Mouse (Mus musculus) thymus, postnatal 0 days (tissue): ENCODE data around the gene Rpl36a. TPM values are rescaled to one million over a fixed set of nuclear protein-coding genes. Genes with fewer than 3 reads are reported as not detected.

Experiments
- DNase-seq: peaks from one replicate; pipeline ENCODE4 v3.0.0-alpha.2; 2015; ENCODE audit warnings: low spot score
- polyA plus RNA-seq: library from polyadenylated mRNA; unstranded; fragments of >200 nt; fragmentation: Nextera tagmentation; extraction: Ambion mirVana; gene quantifications from 2 replicates; pipeline ENCODE4 v1.2.1, GENCODE M21; 2015

The Rpl36a gene
- polyA plus RNA-seq, result 605 and 639 TPM in 2 replicates

DNA sequence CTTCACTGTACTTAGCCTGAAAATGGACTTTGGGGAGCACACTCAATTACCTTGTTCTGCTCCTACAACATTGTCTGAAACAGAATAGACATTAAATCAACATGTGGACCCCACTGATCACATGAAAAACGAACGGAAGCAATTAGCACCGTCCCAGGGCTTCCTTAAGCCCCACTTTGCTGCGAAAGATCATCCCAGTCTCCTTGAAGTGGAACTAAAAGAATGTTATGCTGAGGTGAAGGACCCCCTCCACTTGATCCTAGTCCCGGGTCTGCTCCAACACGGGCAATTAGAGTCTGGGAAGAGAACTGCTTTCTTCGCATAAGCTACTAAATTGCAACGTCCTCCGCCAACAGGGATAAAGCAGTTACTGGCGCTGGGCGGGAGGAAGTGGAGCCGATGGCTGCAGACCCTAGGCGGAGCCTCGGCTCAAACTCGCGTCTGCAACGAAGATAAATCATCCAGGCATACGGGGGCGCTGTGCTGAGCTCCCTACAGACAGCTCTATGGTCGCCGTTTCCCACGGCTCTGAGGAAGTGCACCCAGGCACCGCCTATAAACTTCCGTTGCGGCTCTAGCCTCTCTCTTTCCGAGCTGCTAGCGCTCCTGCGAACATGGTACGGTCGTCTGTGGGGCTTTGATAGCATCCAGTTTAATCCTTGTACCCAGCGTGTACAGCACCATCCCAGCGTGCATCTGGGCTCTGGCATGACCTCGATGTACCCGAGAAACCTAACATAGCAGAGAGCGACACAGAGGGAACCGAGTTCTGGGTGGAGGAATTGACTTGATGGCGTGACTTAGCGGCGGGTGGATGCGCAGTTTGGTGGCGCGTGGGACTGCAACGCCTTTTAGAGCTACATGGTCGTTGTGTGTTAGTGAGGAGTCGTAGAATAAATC lies at the start of gene Rpl36a:
Gene Rpl36a, plus strand, starts transcription at position 552 of the 900 bp plus-strand sequence.
- peak; percentile 90 for DNase-seq

- DNase-seq, result peak; percentile 41
Measured at GRCm38 (mm10) chrX:134539795-134540194, 45.7 kb upstream of the Rpl36a start.

- DNase-seq, result peak; percentile 4
Measured at GRCm38 (mm10) chrX:134540414-134541135, 44.9 kb upstream of the Rpl36a start.

DNA sequence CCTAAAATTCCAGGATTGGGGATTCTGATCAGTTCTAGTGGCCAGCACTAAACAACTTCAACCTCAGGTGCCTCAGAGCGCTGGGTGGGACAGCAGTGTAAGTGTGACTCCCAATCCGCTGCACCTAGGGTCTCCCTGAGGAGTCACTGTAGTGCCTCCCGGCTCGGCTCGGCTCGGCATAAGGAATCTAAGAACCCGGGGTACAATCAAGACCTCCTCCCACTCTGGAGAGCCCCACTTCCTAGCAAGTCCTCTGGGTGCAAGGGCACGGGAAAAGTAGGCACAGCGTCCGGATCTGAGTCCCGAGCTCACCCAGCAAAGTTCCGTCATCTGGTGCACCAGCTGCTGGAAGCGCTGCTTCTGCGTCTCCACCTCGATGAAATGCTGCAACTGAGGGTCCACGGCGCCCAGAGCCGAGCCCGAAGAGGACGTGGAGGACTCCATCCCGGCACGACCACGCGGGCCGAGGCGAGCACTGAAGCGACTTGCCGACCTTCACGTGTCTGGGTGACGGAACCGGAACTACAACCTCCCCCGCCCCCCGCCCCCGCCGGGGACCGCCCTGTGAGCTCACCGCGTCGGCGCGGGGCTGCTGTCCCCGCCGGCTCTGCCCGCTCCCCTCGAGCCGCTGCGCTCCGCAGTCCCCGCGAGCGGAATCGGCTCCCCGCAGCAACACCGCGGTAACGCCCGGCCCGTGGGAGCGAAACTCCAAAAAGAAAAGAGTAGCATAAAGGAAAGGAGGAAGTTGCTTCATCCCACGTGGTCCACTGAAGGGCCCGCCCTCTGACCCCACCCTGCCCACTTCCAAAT lies 44.1 kb upstream of the Rpl36a start, which contains the start of gene Timm8a1:
Gene Timm8a1, minus strand, starts transcription at position 721 of the 810 bp plus-strand sequence.
- DNase-seq, result peak; percentile 50

GRCm38 (mm10) chrX:134541955-134542308 lies 43.5 kb upstream of the Rpl36a start:
- no peak for DNase-seq

DNA sequence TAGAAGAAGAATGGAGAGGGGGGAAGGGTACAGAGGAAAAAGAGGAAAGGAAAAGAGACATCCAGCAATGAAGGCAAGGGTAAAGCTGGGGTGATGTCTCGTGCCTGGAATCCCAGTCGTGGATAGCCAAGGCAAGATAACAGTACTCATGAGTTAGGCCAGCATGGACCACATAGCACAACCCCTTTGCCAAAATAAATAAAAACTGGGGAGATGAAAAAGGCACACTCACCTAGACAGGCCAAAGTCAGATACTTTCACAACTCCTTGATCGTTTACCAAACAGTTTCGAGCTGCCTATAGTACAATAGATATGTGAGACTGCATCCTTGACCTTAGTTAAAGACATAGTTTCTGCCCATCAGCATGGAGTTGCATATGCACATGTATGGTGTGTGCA lies 38.1 kb upstream of the Rpl36a start:
- DNase-seq, result no peak

- peak; percentile 58 for DNase-seq
Measured at GRCm38 (mm10) chrX:134550903-134551302, 34.6 kb upstream of the Rpl36a start.

DNA sequence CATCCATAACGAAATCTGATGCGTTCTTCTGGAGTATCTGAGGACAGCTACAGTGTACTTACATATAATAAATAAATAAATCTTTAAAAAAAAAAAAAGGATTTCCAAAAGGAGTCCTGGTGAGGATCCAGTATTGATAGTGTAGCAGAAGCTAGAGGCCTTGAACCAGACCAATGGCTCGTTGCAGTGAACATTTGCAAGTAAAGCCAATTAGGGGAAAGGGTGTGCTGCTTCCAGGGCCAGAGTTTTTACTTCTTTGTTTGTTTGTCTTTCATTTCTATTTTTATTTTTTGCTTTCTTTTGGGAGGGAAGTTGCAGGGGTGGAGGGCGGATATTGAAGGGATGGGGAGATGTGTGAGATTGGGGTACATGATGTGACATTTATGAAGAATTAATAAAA lies 32.1 kb upstream of the Rpl36a start:
- no peak for DNase-seq

DNA sequence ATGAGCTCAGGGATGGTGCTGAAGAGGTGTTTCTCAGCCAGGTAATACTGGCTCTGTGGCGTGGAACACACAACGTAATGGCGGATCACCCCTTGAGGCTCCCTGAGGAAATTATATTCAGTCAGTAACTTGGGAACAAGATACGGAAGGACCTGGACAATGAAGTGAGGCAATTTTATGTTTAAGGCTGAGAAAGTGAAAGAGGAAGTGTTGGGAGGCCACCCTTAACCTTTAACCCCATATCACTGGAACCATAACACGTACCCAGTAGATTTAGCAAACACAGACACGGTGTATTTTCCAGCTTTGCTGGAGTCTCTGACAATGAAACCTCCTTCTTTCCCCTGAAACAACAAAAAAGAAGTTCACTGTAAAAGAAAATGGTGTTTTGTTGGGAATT lies 31.0 kb upstream of the Rpl36a start:
- no peak for DNase-seq

- DNase-seq, result no peak
Measured at GRCm38 (mm10) chrX:134564326-134564725, 21.1 kb upstream of the Rpl36a start.

DNA sequence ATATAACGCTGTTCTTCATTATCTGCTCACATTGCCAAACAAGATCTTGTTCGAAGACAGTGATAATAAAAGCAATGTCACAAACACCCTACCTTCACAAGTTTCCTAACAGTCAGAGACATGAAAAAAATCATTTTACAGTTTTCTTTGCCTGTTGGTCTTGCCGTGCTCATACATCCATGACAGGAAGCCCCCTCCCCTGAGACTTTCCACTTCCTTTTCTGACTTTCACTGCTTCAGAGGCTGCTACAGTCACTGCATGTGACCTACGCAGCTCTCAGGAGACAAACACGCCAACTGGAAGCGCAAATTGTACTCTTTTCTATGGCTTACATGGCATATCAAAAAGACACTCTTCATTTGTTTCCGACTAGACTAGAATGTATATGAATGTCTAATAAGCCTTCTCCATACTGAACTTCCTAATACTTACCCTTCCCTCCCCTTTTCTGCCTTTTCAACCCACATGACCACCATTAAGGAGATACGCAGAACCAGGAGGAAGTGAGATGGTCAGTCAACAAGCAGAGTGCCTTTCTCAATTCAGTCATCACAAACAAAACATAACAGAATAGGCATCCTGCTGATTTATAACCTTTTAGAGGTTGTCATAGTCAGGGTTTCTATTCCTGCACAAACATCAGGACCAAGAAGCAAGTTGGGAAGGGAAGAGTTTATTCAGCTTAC lies 18.8 kb upstream of the Rpl36a start:
- DNase-seq, result peak; percentile 40

DNA sequence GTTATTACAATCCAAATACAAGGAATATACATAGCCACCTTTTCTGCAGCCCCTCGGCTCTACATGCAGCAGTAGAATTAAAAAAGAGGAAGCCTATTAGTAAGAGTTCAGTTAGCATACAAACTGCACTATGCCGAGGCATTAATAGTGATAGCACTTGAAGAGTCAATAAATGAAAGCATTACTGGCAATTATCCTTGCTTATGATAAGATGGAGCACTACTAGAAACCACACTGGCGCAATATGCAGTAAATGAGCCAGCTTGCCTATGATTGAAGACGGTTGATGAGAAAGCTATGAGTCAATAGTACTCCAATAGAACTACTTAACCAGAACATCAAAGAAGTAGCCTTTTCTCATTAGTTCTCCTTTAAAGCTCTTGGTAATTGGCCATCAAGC lies 7.6 kb upstream of the Rpl36a start:
- no peak for DNase-seq

- no peak for DNase-seq
Measured at GRCm38 (mm10) chrX:134580528-134581305, 4.7 kb upstream of the Rpl36a start.

DNA sequence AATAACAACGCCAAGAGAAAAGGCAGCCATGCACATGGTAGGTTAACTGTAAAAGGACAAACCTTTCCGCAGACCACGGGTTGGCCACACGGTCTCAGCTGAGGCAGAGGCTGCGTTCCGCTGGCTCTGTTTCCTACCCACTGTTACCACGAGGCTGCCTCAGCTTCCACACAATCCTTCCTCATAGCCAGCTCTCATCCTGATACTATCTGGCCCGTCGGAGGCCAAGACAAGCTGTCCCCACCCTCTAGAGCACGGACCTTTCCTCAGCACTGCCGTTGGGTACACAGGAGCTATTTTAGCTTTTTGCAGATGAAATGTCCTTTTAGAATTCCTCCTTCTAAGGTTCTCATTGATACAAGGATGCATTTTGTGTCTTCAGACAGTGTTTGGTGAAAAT lies 3.2 kb upstream of the Rpl36a start:
- no peak for DNase-seq

- no peak for DNase-seq
Measured at GRCm38 (mm10) chrX:134582888-134583669, 2.4 kb upstream of the Rpl36a start, which contains the start of gene Btk. Gene Btk, minus strand, starts transcription at chrX:134583570.

GRCm38 (mm10) chrX:134586447-134586846 lies 993 bp downstream of the Rpl36a start:
- DNase-seq, result no peak

- no peak for DNase-seq
Measured at GRCm38 (mm10) chrX:134588261-134588660, 2.8 kb downstream of the Rpl36a start.

DNA sequence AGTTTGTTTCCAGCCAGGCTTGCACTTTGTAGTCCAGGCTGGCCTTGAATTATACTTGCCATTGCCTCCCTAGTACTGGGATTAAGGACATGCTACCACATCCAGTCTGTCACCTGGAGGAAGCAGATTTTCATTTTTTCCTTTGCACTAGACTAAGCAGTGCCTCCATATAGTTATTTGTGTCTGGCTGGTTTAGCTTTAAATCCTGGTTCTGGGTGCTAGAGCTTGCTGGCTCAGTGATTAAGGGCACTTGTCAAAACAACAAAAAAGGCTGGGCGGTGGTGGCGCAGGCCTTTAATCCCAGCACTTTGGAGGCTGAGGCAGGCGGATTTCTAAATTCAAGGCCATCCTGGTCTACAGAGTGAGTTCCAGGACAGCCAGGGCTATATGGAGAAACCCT lies 3.5 kb downstream of the Rpl36a start:
- no peak for DNase-seq

DNA sequence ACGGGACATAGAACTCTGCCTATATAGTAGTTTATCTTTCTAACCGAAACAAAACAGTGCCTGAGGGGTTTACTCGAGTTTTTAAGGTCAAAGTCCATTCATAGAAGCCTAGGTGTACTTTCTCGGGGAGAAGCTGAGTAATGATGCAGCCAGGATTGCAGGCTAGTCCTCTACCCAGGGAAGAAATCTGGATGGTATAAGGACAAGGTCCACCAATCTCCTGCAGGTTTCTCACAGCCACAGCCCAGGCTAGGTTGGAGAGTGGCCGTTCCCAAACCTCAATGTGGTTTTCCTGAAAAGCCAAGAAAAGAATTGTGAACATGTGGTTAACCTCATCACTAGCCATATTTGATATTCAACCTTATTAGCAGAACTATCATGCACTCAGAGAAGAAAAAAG lies 4.4 kb downstream of the Rpl36a start:
- DNase-seq, result no peak
